Mouse (Mus musculus) cerebellum, postnatal 4 days (tissue): Measurements from ENCODE around the gene Tnip1.
A peak's percentile ranks its signal among the peaks of the same experiment; 100 is the strongest.
"Not testable (repeated sequence)": the region's sequence is repeated elsewhere in the genome, so short reads cannot be mapped to it uniquely, and the experiment has no call there.

Experiments used
- DNase-seq, 2 experiments: peaks; one replicate each; pipeline ENCODE4 v3.0.0; 2022; ENCODE audit warnings: low spot score in 2 of 2, mixed read lengths in 1 of 2

Gene Tnip1

DNA sequence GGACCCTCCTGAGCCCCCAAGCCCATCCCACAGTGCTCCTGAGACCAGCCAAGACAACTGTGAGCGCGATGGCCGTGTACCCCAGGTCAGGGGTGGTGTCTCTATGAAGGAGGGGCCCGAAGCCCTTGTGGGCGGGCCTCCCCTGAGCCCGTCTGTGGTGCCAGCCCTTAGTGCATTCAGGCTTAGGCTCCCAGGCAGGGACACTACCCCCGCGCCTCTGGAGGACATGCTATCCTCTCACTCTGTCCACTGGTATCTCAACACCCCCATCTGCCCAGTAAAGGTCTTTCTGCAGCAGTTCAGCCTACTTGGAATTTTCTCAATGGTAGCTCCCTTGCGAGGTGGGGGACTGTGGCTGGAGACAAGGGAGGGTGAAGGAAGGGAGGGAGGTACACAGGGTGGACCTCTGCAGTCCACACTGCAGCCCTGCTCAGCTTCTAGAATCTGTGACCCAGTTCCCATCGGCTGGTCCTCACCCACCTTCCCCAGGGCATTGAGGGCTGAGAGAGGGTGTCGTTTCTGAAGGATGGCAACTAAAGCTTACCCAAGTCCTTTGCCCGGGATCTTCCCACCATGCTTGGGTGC lies 52.5 kb downstream of the Tnip1 start:
- DNase-seq, result no peak

DNA sequence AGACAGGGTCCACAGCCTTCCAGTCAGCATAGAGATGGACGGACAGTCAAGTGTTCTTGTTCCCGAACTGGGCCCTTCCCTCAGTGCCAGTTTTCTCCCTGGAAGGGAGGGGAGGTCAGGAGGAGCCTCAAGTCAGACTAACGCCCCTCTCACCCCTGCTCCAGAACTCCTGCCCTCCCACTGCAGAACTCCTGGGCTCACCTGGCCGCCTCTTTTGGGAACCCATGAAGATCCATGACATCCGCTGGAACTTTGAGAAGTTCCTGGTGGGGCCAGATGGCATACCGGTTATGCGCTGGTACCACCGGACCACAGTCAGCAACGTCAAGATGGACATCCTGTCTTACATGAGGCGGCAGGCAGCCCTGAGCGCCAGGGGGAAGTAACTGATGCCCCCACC lies 53.4 kb downstream of the Tnip1 start:
- no peak for DNase-seq

DNA sequence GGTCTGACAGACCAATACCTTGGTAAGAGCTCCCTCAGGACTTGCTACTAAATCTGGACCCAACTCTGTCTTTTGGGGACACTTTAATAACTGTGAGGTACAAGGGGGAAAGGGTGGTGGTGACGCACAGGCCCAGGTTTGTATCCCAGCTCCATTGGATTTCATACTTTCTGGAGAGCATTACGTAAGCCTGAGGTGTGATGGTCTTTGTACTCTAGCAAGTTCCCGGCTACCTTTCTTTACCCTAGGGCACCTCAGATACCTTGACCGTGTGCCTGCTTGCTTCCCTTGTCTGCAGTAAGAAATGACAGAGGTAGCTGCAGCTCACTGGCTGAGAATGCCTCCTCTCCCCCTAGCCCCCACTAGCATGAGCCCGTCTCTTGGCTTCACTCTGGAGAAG lies 55.5 kb downstream of the Tnip1 start:
- no peak for DNase-seq

DNA sequence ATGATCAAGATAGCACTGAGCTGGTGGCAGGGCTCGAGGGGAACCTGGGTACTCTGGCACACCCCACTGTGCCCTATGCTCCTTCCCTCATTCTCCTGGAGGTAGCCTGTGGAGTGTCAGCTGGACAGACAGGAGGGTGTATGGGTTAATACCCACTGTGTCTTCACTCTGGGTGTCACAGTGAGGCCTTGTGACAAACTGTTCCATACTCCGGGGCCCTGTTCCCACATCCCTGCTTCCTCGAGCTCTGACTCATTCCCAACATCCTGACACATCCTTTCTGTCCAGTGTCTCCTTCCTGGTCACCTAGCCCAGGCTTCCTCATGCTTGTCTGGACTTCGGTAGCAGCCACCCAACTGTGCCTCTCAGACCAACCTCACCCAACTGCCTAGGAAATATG lies 56.3 kb downstream of the Tnip1 start:
- no peak for DNase-seq

DNA sequence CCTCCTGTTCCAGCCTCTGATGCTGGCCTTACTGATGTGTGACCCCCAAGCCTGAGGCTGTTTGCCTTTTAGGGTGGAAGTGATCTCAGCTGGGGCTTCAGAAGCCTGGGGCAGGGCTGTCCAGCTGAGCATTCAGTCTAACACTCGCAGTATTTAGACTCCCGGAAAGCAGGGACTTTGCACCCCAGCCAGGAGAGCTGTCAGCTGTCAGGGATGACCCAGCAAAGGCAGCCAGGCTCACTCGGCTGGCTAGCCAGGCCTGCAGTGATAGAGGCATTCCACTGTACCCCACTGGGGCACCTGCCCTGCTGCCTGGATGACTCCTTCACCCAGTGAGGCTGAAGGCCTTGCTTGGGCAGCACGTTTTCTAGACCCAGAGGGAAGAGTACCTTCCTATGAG lies 56.8 kb downstream of the Tnip1 start:
- no peak for DNase-seq

DNA sequence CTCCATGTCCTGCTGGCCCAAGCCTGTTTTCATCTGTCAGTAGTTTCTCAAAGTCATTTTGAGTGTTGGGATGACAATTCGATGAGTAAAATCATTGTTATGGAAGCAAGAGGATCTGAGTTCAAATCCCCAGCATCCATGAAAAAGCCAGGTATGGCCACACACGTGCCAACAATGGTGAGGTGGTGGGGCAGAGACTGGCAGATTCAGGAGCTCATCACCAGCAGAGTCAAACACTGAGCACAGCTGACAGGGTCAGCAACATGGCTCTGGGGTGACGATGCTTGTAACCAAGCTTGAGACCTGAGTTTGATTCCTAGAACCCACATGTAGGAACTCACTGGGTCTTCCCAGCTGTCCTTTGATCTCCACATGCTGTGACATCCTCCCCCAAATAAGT lies 57.6 kb downstream of the Tnip1 start:
- DNase-seq, result no peak

DNA sequence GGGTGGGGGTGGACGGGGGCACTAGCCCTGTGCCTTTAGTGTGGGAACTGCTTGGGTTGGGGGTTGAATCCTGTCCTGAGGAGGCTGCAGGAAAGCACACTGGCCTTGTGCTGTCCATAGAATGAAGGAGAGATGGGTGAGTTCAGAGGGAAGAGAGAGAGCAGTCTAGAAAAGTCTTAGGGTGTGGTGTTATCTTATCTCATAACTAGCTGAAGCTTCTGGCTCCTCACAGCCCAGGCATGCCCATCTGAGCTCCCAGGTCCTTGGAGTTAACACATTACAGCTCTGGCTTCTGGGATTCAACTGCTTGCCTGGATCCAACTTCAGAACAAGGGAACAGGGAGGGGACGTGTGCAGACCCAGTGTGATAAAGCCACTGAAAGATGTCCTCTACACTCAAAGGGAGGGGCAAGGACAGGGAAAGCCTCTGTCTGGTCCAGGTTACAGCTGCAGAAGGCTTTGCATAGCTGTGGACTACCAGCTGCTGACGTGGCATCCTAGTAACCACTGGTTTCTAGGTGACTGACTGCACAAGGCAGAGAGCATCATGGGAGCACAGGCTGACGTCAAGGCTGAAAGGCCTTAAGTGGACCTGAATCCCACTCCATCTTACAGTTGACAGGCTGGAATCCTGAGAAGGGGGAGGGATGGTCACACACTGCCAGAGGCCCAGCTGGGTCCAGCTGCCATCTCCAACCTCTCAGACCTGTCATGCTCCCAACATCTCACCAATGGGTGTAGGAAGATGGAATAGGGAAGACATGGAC lies 58.6 kb downstream of the Tnip1 start:
- DNase-seq, result no peak

DNA sequence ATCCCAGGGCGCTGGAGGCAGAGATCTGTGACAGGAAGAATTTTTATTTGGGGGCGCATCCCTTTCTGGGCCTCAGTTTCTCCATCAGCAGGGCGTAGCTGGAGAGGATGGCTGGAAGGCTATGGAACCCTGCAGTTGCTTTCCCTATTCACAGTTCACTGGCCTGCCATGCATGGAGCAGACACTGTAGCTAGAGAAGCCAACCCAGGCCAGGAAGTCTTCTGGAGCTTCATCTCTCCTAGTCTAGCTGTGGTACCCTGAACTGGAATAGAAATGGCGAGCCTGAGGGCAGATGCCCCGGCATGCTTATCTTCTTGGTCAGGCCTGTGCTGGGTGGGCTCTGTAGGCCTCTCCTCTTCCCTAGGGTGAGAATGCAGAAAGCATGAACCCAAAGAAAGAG lies 59.4 kb downstream of the Tnip1 start:
- no peak for DNase-seq

DNA sequence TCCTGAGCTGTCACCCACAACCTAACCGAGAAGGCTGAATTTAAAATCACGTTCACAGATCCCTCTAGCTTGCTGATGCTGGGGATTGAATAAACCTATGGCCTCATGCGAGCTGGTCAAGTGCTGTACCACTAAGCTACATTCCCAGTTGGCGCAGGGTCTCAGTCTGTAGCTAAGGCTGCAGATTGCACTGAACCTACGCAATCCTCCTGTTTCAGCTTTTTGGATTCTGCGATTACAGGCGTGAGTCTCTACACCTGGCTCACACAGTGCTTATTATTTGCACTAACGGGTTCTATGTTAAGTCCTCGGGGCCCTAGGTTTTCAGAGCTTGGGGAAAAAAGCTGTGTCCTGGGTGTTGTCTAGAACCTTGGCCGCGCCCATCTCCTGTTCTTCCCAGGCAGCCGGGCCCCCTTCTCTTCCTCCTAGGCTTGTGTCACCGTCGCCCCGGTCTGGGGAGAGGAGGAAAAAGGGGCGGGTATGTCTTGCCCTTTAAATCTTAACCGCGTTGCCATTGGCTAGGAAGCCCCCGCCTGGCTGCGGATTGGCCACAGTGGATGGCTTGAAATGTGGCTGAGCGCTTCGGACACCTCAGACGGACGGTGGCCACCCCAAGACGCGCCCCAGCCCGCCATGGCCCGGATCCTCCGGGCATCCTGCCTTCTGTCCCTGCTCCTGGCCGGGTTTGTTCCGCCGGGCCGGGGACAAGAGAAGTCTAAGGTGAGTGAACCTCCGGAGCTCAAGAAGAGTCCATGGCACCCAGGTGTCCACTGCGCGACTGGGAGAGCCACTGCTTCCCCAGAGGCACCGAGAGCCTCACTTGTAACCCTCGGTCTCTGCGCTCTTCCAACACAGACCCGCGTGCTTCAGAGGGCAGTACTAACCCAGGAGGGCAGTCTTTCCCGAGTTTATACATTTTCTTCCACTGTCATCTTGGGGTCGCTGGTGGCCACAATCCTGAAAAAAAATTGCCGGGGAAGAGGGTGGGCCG lies 60.1 kb downstream of the Tnip1 start, which contains the start of gene Gpx3:
Gene Gpx3, plus strand, starts transcription at position 121 of the 991 bp plus-strand sequence.
- DNase-seq, result peak; percentile 49 to 64

DNA sequence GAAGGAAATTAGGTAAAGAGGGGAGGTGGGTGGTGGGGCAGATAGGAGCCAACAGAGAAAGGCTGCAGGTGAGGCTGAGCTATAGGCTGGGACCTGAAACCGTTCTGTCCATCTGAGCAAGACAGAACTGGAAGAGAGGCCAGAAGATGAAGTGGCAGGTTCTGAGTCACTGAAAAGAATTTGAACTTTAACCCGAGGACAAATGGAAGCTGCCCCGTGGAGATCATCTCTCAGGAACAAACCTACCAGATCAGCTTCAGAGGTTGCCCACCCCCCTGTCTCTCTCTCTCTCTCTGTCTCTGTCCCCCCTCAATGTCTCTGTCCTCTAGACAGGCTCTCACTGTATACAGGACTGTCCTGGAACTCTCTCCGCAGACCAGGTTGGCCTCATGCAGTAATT lies 63.1 kb downstream of the Tnip1 start:
- DNase-seq, result no peak

DNA sequence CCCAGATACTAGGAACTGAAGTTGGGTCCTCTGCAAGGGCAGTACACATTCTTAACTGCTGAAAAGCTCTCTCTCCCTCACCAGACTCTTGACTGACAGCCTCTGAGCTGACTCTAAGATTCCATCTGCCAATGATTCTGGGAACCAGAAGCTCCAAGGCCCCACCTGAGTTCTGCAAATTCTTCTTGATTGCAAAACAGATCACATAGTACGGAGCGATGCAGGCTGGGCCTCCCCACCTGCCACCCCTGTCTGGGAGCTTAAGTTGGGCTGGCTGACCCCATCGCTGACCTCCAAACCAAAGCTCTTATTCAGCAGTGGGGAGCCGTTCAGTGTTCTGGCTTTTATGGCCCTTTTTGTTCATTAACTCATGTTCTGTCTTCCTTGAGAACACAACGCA lies 65.2 kb downstream of the Tnip1 start:
- no peak for DNase-seq

DNA sequence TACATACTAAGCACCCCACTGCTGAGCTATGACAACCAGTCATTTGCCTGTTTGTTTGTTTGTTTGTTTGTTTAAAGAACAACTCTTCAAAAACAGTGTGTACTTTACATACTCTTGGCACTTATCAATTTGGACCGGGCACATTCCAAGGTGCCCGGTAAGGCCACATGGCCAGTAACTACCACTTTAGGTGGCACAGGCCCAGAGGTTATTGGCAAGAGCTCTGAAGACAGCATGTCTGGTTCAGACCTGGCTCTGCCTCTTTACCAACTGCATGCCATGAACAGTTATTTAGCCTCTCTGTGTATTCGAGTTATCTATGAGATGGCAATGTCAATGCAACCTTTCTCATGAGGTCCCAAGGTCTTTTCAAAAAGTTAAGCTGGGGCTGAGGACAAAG lies 66.1 kb downstream of the Tnip1 start:
- not testable (repeated sequence) for DNase-seq

DNA sequence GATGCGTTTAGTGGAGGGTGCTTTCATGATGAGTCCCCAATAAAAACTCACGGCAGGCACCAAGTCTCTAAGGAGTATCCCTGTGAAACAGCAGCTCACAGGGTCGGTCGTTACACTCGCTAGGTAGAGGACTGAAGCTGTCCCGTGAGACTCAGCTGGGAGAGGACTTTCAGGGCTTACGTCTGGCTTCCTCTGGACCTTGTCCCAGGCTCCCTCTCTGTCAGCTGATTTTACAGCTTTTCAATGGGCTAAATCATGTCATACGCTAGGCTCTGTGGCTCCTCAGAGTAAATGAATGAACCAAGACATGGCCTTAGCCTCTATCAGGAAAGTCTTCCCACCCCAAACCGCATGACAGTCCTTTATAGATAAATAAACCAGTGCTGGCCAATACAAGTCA lies 68.1 kb downstream of the Tnip1 start:
- no peak for DNase-seq

DNA sequence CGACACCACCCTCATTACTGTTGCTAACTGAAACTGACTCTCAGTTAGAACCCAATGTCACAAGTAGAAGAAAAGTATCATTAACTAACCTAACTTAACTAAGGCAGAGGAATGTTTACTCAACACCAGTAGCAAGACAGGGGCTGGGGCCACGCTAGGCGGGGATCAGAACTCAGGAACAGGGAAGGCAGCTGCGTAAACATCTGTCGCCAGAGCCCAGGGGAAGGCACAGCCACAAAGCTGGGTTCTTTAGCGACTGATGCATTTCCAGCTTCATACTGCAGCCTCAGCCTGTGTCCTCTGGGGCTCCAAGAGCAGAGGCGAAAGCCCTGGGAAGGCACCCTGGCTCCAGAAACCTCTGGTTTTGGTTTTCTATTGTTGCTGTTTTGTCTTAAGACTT lies 70.6 kb downstream of the Tnip1 start:
- DNase-seq, result no peak

DNA sequence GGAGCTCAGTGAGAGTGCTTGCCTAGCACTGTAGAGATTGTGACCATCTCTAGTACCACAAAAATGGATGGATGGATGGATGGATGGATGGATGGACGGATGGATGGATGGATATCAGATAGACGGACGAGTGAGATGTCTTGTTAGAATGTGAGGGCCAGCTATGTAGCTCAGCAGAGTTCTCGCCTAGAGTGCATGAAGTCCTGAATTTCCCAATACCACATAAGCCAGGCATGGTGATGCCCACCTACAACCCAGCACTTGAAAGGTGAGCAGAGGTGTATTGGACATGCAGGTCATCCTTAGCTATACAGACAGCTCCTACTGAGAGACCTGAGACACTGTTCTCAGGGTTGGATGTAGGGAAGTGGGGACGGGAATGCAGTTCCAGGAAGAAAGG lies 71.4 kb downstream of the Tnip1 start:
- DNase-seq, result no peak

DNA sequence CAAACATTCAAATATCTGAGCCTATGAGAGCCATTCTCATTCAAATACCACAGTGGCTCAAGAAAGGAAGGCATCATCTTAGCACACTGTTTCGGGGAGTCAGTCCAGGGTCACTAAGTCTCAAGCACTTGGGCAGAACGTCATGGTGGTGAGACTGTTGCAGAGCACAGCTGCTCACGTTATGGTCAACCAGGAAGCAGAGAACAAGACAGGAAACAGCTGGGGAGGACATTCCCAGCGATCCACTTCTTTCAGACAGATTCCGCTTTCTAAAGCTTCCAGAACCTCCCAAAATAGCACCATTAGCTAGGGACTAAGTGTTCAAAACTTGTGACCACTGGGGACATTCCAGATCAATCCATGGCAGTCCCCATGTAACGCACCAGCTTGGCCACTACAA lies 74.8 kb downstream of the Tnip1 start:
- no peak for DNase-seq

DNA sequence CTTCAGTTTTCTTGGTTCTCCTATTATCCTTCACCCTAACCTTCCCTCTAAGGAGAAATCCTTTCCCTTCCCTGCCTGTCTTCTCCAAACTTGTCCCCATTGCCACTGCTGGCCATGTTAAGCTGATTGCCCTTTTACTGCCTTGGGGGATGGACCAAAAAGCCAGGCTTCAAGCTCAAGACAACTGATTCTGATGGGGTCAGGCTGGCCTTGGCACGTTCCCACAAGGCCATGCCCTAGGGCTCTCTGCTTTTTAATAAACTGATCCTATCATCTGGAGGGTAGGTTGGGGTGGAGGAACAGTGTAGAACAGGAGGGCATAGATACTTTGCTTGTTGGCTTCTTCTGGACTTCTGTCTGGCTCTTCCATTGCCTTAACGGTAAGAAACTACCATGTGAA lies 77.3 kb downstream of the Tnip1 start:
- no peak for DNase-seq

DNA sequence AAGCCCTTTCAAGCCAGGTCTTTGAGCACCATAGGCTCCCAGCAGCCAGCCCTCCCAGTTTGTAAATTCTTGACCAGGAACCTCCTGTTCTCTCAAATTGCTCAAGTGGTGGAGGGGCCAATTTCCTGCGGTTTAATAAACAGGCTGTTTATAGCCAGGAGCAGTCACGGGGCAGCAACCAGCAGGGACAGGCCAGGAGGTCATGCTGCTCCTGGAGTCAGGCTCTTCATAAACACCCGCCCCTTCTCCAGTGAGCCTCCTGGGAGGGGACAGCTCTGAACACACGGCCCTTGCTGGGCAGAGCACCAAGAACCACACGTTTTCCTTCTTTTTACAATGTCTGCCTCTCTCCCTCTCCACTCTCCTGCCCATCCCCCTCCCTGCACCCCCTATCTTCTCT lies 77.8 kb downstream of the Tnip1 start:
- DNase-seq, result no peak

DNA sequence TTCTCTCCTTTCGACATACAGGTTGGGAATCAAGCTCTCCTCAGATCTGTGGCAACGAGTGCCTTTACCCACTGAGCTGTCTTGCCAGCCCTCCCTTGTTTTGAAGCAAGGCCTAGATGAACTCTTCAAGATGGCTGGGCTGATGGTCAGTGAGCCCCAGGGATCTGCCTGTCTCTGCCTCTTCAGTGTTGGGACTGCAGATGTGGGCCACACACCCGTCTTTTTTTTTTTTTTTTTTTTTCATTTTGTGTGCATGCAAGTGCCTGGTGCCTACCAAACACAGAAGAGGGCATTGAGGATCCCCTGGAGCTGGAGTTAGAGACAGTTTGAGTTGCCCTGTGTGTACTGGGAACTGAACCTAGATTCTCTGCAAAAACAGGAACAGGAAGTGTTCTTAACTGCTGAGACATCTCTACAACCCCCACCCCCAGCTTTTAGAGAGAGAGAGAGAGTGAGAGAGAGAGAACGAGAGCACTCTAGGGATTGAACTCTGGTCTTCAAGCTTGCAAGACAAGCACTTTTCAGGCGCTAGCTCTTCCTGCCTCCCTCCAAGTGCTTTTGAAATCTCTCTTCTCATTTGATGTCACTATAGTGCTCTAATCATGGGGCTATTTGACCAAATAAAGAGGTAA lies 78.4 kb downstream of the Tnip1 start:
- DNase-seq, result no peak

DNA sequence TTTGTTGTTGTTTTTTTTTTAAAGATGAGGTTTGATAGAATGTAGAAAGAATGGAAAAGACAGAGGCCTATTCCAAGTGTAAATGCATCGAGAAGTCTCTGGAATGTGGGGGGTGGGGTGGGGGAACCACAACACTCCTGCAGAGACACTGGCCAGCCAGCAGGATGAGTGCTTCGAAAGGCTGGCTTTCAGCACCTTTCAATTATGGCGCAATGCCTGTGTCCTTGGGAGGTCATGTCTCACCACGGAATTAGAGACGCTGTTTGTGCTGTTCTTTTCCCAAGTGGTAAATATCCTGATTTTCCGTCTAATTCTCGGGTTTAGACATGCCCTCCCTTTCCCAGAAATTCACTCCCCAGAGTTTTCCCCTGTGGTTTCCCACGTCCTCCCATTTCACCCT lies 80.0 kb downstream of the Tnip1 start:
- no peak for DNase-seq

DNA sequence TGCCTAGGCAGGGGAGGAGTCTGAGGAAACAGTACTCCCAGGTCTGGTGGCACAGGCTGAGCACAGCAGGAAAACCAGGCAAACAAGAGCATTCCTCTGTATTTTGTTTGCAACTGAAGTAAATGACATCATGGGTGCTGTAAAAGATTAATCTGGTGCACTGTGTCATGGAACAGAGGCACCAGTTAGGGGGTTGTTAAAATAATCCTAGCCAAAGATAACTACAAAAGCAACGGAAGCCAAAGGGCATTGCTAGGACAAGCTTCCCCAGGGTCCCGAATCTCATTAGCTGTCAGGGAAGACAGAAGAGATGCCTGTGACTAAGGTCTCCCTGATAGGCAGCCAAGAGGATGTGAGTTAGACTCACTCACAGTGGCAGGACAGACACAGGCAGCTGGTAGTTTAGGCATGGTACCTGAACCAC lies 81.7 kb downstream of the Tnip1 start:
- no peak for DNase-seq

DNA sequence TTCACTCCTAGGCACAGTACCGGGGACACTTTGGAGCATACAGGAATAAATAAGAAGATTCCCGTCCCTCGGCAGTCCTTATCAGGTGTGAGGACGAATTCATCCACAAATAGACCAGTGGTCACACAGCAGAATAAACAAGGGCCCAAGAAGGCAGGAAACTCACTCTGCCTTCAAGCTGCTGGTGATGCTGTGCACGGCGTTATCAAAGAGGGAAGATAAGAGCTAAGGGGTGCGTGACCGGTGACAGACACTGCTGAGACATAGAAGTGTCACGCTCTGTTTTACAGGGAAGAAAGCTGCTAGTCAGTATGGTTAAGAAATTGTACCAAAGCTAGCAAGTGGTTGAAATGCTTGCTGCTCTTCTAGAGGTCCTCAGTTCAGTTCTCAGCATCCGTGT lies 82.8 kb downstream of the Tnip1 start:
- DNase-seq, result no peak
